Mouse (Mus musculus) adrenal gland, postnatal 4 days (tissue): Measurements from ENCODE around the gene 1600014C10Rik. TPM values are rescaled to one million over a fixed set of nuclear protein-coding genes. Genes with fewer than 3 reads are reported as not detected.

Source experiments
- DNase-seq, 2 experiments: peaks; one replicate each; pipeline ENCODE4 v3.0.0; 2021 to 2022; ENCODE audit warnings: low spot score in 2 of 2, mixed read lengths in 2 of 2
- total RNA-seq, 2 experiments: library from RNA; stranded (reverse); gene quantifications; 2 replicates each; pipeline ENCODE4 v1.2.3; 2021

The 1600014C10Rik gene
- total RNA-seq, 2 experiments from 2014 or later: 22.0 to 36.5 TPM

- no peak for DNase-seq
Measured at GRCm38 (mm10) chr7:38212651-38213062, 29.6 kb downstream of the 1600014C10Rik start.

- no peak for DNase-seq
Measured at GRCm38 (mm10) chr7:38214473-38215214, 31.6 kb downstream of the 1600014C10Rik start.

DNA sequence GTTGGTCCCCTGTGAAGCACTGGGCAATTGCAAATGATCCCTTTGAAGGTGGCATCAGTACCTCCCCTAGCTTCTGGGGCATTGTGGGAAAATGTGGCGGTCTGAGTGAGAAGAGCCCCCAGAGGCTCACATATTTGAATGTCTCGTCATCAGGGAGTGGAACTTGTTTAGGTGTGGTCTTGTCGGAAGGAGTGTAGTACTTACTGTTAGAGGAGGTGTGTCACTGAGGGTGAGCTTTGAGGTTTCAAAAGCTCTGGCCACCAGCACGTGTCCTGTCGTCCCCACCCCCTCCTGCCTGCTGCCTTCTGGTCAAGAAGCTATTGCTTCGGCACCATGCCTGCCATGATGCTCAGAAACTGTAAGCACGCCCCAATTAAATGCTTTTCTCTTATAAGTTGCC lies 32.3 kb downstream of the 1600014C10Rik start:
- no peak for DNase-seq

DNA sequence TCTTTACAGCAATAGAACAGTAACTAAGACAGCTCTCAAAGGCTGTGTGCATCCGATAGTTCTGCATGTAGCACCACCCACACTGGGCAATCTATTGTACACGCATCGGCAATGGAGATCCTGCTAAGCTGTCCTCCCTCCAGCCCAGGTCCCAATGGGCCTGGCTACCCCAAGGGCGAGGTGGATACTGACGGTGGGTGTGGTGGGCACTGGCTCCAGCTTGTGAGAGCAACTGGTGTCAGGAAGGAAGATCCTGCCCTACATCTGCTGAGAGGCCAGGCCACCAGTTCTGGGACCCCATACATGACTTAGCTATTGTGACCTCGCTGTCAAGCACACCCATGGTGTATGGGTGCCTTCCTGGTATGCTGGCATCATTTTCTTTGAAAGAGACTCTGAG lies 32.7 kb downstream of the 1600014C10Rik start:
- DNase-seq: no peak

DNA sequence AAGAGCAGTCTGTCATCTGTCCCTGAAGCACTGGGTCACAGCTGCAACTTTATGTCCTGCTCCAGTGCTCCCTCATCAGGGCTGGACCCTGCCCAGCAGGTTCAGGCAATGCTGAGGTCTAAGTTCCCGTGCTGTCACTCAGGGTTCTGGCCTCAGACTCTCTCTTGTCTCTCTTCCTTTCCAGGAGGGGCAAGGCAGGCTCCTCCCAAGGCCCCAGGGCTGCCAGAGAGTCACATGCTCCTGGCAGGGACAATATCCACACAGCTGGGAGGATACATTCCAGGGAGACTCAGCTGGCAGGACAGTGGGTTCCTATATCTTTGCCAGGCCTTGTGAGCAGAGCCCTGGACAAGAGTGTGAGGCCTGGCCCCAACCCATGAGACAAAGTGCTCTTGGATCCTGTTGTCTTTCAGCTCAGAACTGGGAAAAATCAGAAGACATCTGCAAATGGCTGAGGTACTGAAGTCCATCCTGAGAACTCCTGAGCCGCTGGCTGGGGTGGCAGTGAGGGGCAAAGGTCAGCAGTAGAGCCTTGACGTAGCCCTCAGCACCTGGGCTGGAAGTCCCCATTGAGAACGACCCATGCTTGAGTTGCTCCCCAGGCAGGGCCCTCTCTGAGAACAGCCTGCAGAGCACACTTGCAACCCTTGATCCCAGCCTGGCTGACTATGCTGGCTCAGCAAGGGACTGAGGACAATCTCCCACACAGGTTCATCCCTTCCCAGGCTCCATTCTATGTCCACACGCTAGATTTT lies 34.6 kb downstream of the 1600014C10Rik start:
- peak in 1 of 2 experiments; percentile 54 for DNase-seq

GRCm38 (mm10) chr7:38218631-38219367 lies 35.8 kb downstream of the 1600014C10Rik start:
- no peak for DNase-seq

DNA sequence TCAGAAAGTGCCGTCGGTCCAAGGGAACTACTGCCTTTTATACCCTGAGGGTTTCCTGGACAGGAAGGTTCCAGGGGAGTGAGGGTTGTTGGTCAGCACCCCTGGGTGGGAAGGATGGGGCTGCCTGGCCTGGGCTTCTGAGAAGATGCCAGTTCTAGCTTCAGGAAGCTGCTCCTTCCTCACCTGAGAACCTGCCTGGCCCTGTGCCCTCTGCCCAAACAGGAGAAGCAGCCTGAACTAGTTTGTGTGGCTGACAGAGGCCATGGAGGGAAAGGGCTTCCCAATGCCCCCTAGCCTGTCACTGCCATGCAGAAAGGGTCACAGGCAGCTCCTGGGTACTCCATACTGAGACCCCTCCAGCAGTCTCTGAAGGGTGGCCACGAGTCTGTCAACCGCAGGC lies 36.5 kb downstream of the 1600014C10Rik start:
- DNase-seq: no peak

DNA sequence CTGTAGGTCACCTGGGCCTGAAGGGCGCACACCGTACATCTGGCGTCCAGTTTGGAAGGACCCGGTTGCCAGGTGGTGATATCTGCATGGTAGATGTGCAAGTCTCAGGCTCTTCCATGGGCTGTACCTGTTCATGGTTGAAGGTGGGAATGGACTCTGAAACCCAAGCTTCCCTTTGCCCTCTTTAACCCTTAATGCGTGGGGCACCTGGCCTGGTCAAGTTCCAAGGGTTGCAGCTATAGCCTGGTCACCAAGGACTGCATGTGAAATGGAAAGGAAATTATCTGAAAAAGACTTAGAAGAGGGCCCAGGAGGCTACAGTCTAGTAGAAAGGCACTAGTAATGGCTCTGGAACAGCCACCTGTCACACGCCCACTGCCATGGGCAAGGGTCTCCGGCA lies 37.8 kb downstream of the 1600014C10Rik start:
- DNase-seq: no peak

DNA sequence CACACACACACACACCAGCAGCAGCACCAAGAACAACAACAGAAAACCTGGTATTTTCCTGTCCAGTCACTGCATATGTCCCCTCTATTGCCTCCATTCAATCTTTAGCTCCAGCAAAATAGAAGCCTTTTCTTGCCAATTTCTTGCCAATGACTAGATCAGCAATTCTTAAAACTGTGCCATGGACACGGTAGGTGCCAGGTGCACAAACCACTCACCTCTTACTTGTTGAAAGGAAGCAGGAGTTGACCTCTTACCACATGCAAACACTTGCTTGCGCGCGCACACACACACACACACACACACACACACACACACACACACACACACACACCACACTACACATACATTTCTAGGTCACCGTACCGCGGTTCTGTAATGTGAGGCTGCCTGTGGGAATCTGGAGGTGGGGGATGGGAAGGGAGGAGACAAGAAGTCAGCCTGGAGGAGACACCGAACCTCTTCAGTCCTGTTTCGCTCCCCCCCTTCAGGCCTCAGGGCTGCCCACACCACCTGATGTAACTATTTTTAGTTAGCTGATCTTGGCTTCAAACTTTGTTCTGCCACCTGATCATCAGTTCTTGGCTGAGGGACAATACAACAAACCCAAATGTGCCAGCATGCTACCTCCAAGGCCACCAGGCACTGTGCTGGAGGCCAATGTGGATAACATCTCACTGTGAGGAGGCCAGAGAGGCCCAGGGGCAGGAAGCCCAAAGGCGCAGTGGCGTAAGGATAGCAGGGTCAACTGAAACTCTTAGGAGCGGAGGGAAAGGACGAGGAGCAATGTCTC lies 41.8 kb downstream of the 1600014C10Rik start:
- no peak for DNase-seq

DNA sequence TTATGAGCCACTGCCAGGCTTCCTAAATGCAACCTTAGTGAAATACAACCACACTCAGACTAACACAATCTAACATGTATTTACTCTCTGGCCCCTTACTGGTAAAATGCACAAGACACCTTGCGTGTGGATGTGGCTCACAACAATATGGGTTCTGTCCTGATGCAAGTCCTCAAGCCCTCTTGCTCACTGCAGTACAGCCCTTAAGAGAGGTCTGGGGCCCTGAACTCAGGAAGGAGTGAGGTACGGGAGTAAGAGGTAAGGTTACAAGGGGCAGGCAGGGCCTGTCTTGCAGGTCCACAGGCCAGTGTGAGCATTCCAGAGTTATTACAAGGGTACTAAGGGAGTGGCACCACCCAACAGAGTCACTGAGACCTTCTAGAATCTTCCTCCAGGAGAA lies 43.2 kb downstream of the 1600014C10Rik start:
- DNase-seq: no peak

DNA sequence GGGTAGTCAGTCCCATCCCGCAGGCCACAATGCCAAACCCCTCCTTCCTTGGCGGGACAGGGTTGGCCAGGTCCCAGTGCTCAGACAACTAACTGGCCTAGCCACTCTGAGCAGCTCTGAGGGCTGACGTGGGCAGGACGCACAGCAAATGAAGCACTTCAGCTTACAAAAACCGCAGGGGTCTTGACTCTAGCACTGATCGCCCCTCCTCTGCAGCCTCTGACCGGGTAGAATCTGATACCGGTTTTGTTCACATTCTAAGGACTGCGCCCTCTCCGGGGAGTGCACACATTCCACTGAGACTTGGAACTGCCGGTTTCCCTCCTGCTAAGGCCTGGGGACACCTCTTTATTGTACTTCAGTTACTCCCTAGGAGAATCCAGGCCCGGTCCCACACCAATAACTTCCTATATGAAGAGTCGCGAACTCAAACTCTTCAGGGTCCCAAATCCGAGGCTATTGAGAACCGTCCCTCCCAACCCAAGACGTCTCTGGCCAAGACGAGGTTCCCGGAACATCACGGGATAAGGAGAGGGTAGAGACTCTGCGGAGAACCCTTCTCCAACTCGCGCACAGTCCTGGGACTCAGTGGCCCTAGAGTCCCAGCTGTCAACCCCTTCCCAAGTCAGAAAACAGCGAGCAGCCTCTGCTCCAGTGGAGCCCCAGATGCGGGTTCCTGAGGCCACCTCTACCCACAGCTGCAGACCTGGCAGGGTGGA lies 44.3 kb downstream of the 1600014C10Rik start:
- DNase-seq: peak in 1 of 2 experiments; percentile 35

- DNase-seq: peak; percentile 77 to 80
Measured at GRCm38 (mm10) chr7:38227900-38228298, 44.9 kb downstream of the 1600014C10Rik start, which contains the start of gene Plekhf1. TSS of gene Plekhf1 (minus strand) at chr7:38228016.

DNA sequence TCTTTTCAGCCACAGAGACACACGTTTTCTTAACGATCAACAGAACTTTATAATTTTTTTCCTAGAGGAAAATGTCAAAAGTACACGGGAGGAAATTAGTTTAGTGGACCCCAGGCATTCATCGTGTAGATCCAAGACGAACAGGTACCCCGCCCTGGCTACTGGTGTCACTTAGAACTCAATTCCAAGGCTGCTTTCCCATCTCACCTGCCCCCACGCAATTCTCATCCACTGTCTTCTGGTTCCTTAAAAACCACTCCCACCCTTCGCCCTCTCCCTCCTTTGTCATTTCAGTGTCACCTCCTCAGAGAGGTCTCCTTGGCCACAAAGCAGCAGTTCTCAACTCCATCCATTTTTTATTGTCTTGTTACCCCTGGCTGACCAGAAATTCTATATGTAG lies 45.3 kb downstream of the 1600014C10Rik start:
- no peak for DNase-seq

- no peak for DNase-seq
Measured at GRCm38 (mm10) chr7:38230285-38230684, 47.3 kb downstream of the 1600014C10Rik start.

DNA sequence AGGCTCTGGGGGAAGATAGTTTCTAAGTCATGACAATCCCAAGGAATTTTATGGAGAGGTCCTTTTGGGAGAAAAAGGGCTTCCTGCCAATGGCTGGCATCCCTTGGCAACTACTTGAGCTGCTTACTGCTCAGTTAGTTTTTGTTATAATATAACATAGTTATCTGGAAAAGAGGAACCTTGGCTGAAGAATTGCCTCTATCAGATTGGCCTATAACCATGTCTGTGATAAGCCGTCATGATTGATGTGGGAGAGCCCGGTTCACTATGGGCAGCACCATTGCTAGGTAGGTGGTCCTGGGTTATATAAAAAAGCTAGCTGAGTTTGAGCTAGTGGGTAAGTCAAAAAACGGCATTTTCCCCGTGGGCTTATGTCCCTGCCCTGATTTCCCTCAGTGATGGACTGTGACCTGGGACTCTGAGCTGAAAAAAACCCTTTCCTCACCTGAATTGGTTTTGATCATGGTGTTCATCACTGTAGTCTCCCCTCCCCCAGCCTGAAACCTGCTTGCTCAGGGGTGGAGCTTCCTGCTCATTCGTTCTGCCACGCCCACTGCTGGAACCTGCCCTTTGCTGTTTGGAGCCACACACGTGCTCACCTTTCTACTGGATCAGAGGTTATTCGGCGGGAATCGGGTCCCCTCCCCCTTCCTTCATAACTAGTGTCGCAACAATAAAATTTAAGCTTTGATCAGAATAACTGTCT lies 53.5 kb downstream of the 1600014C10Rik start:
- DNase-seq: no peak

DNA sequence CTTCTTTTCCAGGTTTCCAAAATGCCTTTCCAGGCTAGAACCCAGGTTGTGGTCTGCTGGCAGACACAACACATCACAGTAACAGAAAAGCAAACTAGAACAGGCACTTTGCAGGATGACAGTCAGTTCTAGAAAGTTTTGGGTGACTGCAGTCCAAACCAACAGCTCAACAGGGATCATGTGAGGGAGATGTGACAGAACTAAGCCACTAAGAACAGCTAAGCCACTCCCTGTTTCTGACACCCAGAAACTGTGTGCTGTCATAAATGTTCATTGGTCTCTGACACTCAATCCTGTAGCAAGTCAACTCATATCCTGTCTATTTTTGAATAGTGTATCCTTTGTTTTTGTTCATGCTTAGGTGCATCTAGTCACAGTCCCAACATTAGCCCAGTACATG lies 54.1 kb downstream of the 1600014C10Rik start:
- no peak for DNase-seq

GRCm38 (mm10) chr7:38242417-38242816 lies 59.4 kb downstream of the 1600014C10Rik start:
- no peak for DNase-seq
